Mouse (Mus musculus) testis, adult 2 months (tissue): ENCODE measurements around the gene Sowahd. TPM values are rescaled to one million over a fixed set of nuclear protein-coding genes. Genes with fewer than 3 reads are reported as not detected.

Source experiments
- H3K27ac ChIP-seq: fragments of 200-500 bp; 2 replicates; pipeline ENCODE4 v1.5.1; 2012; ENCODE audit warnings: low read depth, low read length; ENCODE audit not compliant: control insufficient read depth, insufficient read depth
- H3K27me3 ChIP-seq: fragments of 200-500 bp; 2 replicates; pipeline ENCODE4 v1.6.1; 2012; ENCODE audit warnings: mild to moderate bottlenecking, low read length, moderate library complexity; ENCODE audit not compliant: control insufficient read depth, insufficient read depth
- H3K36me3 ChIP-seq: fragments of 200-500 bp; 2 replicates; pipeline ENCODE4 v1.6.1; 2012; ENCODE audit warnings: mild to moderate bottlenecking, low read length; ENCODE audit not compliant: control insufficient read depth, insufficient read depth
- H3K4me1 ChIP-seq: fragments of 200-500 bp; 2 replicates; pipeline ENCODE4 v1.6.1; 2012; ENCODE audit warnings: low read length; ENCODE audit not compliant: control insufficient read depth, insufficient read depth
- H3K4me3 ChIP-seq: fragments of 200-500 bp; 2 replicates; pipeline ENCODE4 v1.5.1; 2012; ENCODE audit warnings: low read depth, mild to moderate bottlenecking, low read length, moderate library complexity, mixed read lengths; ENCODE audit not compliant: control insufficient read depth
- CTCF ChIP-seq: fragments of 200-500 bp; IDR thresholded peaks from 2 replicates; pipeline ENCODE4 v1.5.1; 2012; ENCODE audit warnings: low read depth, mild to moderate bottlenecking, inconsistent platforms, low read length, moderate library complexity; ENCODE audit not compliant: control insufficient read depth, insufficient read depth, insufficient replicate concordance
- POLR2A ChIP-seq: fragments of 200-500 bp; IDR thresholded peaks from 2 replicates; pipeline ENCODE4 v1.6.1; 2012; ENCODE audit warnings: low read depth, mild to moderate bottlenecking, inconsistent platforms, low read length, moderate library complexity; ENCODE audit not compliant: control insufficient read depth
- polyA plus RNA-seq: library from polyadenylated mRNA; depleted of rRNA; stranded (reverse); fragments of >200 nt; gene quantifications from 2 replicates; pipeline ENCODE4 v1.2.3, GENCODE M21; 2012; rRNA removed

Gene Sowahd
- polyA plus RNA-seq, 1 experiment: 2.9 TPM

DNA sequence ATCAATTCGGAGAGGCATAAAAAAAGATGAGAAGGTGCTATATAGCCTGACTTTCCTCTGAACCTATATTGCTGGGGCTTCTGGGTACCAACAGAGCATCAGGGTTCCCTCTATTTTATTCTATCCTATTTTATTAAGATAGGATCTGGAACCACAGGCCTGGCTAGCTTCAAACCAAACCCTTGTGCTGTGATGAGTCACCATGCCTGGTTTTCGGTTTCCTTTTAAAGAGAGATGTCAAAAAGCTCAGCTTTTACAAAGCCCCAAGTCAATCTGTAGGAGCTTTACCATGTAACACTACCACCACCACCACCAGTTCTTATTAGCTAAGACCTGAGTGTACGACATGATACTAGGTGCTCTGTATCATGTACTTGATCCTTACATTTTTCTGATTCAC is 50.0 kb downstream of the Sowahd start:
- Histone ChIP-seq H3K4me3 (no peak overlapping the region), H3K36me3 (no peaks in the 10 kb centered on the region), H3K27ac (no peak overlapping the region), H3K27me3 (no peaks in the 10 kb centered on the region), H3K4me1 (no peaks in the 10 kb centered on the region)
- no peak for TF ChIP-seq POLR2A
- TF ChIP-seq CTCF: no peak

Other genes with a start within 250 kb of the Sowahd start
- 20.6 and 25.4 TPM in 2 replicates for gene Ube2a, start 174.9 kb upstream of the Sowahd start, polyA plus RNA-seq
- gene C330007P06Rik, start 174.7 kb upstream of the Sowahd start, polyA plus RNA-seq: 3.7 and 4.7 TPM in 2 replicates
- 0.54 and 0.61 TPM in 2 replicates for gene Nkrf, start 145.9 kb upstream of the Sowahd start, polyA plus RNA-seq
- 14.6 and 17.9 TPM in 2 replicates for gene Sept6, start 57.1 kb upstream of the Sowahd start, polyA plus RNA-seq
- 15.2 and 19.2 TPM in 2 replicates for gene Rpl39, start 36.6 kb downstream of the Sowahd start, polyA plus RNA-seq
- gene Upf3b, start 61.5 kb downstream of the Sowahd start, polyA plus RNA-seq: 5.1 and 5.2 TPM in 2 replicates
- 0.22 and 0.41 TPM in 2 replicates for gene Nkap, start 78.0 kb downstream of the Sowahd start, polyA plus RNA-seq
- gene Akap14, start 120.0 kb downstream of the Sowahd start, polyA plus RNA-seq: 6.2 and 8.0 TPM in 2 replicates
- gene Ndufa1, start 142.3 kb downstream of the Sowahd start, polyA plus RNA-seq: 154 and 156 TPM in 2 replicates
- gene Rnf113a1, start 142.4 kb downstream of the Sowahd start, polyA plus RNA-seq: 0.13 and 0.32 TPM in 2 replicates
- gene Gm9, start 162.2 kb downstream of the Sowahd start, polyA plus RNA-seq: 9.4 and 11.8 TPM in 2 replicates
- 0.73 and 0.77 TPM in 2 replicates for gene Rhox1, start 173.4 kb downstream of the Sowahd start, polyA plus RNA-seq
- gene Rhox2a, start 196.1 kb downstream of the Sowahd start, polyA plus RNA-seq: 0.34 and 0.80 TPM in 2 replicates
- 1.4 TPM in 1 of 2 replicates, not detected in the other for gene Rhox3a, start 201.1 kb downstream of the Sowahd start, polyA plus RNA-seq
- not detected in 2 replicates for gene Rhox4a, start 216.5 kb downstream of the Sowahd start, polyA plus RNA-seq